Mouse (Mus musculus): ENCODE measurements around the gene Fxyd2.
A peak's percentile ranks its signal among the peaks of the same experiment; 100 is the strongest.

The Fxyd2 gene

DNA sequence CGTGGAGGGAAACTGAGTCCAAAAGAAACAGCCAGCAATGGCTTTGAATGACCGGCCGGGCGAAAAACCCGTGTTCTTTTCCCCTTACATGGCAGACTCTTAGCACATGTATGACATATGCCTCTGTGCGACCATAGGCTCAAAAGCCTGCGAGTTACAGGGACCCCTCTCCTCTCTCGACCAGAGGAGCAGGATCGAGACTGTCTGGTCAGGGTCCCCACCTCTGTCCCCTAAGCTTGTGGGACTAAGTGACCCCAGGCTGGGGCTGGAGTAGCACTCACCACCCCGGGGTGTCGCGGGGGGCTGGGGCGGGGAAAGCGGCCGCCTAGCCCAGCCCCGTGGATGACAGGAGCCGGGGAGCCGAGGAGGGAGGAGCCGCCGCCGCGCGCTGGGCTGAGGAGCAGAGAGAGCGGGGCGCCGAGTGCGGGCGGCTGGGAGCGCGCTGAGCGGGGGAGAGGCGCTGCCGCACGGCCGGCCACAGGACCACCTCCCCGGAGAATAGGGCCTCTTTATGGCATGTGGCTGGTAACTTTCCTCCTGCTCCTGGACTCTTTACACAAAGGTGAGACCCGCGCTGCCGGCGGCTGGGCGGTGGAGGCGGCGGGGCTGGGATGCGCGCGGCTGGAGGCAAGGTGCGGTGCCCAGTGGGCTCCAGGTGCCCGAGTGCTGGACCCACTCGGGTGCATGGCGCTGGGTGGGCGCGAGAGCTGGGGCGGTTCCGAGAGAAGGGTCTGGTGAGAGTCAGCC lies 30.7 kb downstream of the Fxyd2 start:
- DNase-seq: no peak

DNA sequence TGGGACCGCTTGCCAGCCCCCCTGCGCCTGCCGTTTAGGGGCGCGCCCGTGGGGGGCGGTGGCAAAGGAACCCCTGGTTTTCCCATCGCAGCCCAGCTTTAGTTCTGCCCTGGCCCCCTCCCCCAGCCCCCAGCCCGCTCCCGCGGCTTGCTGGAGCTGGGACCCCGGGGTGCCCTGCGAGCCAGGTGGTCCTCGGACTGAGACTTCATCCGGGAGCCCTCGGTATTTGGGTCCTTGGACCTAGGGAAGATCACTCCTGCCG lies 31.2 kb downstream of the Fxyd2 start:
- DNase-seq: no peak

DNA sequence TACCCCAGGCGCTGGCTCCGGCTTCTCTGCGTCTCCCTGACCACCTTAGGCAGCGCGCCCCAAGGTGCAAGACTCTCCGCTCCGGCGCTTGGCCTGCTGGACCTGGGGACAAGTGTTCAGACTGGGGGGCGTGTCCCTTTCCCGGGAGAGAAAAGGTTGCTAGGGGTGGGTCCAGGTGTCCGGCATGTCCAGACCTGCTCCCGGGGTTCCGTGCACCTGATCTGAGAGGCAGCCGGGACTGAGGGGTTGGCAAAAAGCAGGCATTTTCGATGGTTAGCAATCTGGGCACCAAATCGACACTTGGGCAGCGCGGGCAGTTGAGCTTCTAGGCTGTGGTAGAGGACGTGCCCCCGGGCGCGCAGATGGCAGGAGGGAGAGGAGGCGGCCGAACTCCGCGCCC lies 31.7 kb downstream of the Fxyd2 start:
- peak; percentile 10 for DNase-seq

DNA sequence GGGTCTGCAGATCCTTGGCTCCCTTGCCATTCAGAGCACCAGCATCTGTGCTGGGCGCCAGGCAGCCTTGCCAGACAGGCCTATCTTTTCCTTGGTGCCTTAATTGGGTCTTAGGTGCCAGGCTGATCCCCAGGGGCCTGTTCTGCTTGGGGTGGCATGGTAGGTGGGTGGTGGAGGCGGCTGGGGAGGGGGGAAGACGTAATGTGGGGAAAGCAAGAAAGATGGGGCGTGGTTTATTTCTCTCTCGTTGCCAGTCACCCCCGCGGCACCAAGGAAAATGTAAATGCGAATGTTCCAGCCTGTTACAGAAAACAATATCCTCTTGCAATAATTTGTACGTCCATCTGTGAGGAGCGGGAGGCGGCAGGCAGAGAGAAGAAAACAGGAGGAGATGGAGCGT lies 33.2 kb downstream of the Fxyd2 start:
- DNase-seq: no peak

DNA sequence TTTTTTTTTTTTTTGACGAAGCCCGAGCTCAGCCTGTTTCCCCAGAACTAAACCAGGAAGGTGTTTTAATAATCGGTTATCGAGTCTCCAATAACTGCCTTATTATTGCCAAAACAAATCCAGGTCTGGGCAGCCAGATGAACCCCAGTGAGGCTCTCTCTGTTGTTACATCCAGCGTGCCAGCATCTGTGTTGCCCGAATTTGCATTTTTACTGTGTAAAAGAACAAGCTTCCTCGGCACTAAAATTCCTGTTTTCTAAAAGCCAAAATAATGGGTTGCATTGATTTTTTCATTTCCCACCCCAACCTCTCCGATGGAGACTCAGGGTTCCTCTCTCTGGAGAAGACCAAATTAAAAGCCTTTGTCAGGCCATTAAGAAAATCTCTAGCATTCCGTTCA lies 33.6 kb downstream of the Fxyd2 start:
- DNase-seq: no peak

DNA sequence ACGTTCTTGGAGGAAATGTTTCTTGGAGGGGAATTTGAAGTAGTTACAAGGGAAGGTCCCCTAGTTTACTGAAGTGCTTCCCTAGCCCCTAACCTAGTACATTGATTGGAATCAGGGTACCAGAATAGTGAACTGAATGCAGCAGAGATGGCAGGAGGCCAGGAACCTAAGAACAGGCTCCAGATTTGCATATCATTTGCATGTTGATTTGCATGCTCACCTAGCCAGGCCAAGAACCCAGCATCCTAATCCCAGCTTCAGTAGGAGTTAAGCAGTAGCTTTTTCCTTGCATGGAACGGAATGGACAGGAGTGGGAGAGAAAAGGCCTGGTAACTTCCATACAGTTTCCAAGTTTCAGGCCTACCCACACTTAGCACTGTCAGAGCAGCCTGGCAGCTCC lies 34.7 kb downstream of the Fxyd2 start:
- DNase-seq: no peak

DNA sequence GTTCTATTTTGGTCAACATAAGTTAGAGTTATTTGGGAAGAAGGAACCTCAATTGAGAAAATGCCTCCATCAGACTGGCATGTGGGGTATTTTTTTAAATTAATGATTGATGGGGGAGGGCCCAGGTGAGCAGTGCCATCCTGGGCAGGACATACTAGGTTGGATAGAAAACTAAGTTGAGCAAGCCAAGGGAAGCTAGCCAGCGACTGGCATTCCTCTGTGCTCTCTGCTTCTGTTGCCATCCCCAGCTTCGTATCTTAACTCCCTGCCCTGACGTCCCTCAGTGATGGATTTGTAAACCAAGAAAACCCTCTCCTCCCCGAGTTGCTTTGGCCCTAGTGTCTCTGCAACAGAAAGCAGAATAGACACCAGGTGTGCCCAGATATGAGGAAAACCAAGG lies 39.6 kb downstream of the Fxyd2 start:
- DNase-seq: no peak

DNA sequence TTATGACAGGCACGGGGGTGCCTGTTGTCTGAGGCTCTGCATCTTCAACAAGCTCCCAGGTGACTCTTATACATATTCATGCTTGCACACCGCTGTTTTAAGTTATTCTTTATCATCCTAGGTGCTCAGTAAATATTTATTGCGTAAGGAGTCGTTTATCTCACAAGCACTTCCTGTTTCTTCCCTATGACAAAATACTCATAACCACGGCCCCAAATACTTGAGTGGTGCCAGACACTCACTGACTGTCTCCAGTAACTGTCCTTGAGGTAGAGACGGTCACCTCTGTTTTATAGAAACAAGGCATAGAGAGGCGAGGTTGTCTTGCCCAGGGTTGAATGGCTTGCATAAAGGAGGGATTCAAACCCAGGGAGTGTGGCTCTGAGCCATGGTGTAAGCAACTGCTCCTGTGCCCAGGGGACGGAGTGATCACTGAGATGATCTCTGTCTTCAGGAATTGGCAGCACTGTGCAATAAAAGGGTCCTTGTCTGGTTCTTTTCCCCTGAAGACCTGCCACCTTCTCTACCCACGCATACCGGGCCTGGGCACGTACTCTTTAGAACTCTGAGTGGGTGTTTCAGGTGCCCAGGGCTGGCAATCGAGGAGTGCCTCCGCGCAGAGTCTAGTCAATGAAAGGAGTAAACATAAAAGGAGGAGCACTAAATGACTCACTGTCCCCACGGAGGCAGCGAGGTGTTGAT lies 40.8 kb downstream of the Fxyd2 start:
- DNase-seq: no peak

DNA sequence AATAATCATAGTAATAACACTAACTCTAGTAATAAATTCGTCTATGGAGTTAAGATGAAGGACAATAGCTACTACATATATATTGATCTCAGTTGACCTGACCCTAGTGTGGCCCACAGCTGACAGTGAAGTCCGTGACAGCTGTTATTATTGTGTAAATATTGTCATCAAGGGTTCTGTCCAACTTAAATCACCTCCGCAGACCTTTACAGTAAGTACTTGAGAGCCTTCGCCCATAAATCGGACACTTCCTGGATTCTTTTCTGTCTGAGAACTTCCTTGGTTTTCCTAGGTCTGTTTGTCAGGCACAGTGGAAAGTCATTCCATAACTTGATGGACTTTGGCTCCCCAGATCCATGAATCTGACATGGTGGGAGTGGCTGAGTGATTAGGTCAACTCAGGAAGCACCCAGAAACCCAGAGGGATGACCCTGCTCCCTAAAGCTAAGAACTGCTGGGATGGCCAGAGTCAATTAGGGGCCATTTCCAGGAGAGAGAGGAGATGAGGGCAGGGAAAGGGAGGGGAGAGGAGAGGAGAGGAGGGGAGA lies 44.9 kb downstream of the Fxyd2 start:
- DNase-seq: no peak

DNA sequence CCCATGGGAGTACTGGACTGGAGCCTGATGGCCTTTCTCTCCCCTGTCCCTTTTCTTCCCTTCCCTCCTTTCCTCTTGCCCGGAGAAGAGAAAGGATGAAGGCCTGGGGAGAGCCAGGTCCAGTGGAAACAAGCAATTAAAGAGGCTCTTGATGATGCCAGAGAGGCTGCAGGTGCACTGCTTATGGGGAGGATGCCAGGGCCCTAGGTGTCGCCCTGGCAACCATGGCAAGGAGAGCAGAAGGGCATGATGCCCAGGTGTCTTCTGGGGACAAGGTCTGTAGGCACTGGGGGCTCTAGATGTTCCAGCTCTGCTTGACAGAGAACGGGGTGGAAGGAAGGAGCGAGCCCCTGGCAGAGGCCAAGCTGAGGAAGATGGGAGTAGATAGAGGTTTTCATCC lies 50.2 kb downstream of the Fxyd2 start:
- no peak for DNase-seq

DNA sequence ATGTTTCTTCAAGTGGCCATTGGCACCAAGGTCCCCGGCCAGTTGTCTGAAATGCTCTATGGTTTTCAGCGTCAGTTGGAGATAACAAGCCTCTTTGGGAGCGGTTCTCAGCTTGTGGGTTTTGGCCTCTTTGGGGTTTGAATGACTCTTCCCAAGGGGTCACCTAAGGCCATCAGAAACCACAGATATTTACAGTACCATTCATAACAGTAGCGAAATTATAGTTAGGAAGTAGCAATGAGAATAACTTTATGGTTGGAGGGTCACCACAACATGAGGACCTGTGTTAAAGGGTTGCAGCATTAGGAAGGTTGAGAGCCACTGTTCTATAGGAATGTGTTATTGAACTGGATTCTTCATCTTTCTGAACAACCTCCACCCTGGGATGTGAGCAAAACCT lies 51.9 kb downstream of the Fxyd2 start:
- DNase-seq: no peak

DNA sequence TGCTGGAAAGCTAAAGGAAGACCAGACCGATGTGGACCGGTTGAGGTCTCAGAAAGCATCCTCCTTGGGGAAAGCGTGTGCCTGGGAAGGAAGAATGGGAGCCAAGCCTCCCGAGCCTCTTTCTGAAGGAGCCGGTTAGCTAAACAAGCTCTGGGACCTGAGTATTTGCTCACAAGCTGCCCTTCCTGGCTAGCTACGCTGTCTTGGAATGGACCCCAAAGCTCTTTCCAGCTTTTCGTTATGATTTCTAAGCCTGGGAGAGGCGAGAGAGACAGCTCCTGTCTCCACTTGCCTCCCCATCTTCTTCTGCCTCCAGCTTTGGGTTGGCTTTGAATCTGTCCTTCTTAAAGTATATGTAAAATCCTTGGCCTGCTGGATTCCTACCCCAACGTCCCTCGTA lies 54.6 kb downstream of the Fxyd2 start:
- DNase-seq: no peak

DNA sequence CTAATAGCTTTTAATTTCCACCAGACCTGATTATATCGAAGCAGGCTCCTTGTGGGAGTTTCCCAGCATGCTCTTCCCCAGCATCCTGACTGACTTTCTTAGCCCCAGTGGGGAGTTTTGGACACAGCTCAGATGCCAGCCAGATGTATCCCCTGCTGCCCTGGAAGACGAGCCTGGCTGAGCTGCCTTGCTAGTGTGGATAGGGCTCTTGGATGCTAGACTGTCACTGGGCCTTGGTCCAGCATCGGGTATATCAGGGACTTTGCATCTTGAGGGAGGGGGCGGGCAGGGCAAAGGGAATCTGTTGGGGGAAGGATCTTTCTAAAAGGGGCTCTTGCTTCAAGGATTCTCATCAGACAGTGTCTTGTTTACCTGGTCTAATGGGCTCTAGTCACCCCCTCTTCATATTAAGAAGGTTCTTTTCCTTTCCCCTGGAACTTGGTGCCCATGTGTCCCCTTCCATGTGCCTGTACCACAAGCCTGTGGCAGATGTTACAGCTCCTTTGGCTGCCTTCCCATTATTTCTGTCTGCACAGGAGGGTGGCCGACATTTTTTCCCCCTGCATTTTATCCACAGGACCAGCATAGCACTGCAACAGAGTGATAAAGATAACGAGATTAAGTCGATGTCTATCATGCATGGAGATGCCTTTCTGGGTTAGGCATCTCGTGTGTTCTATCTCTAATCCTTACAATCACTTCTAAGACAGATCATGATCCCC lies 55.6 kb downstream of the Fxyd2 start:
- no peak for DNase-seq

DNA sequence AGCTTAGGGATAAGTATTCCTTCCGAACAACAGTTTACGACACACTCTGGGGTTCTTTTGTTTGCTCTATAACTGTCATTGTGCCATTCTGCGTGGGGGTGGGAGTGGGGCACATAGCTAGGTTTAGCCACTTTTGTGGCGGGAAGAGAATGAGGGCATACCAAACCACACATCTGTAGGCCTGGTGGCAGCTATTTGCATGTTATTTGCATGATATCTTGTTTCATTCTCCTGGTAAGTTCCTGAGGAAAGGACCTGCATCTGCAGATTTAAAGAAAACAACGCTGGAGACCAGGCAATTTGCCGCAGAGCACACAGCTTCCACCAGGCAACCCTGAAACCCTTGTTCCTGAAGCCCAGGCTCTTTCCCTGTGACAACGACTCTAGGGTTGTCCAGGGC lies 57.7 kb downstream of the Fxyd2 start:
- DNase-seq: no peak

DNA sequence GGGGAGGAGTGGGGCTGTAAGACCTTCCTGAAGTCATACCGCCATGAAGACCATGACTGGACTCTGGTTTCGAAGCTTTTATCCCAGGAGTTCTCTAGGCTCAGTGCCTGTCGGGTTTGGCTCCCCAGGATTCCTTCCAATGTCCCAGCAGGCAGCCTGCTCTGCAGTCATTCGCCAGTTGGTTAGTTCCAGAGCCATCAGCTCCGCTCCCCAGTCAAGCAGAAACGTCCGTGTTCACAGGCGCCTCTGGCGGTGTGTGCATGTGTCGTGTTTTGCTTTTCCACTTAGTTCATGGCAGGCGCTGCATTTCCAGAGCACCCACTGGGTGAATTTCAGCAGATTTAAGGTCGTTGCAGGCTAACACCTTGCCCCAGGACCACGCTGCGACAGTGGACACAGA lies 58.9 kb downstream of the Fxyd2 start:
- no peak for DNase-seq
